Mouse (Mus musculus): ENCODE data around the gene Plvap.

The Plvap gene

DNA sequence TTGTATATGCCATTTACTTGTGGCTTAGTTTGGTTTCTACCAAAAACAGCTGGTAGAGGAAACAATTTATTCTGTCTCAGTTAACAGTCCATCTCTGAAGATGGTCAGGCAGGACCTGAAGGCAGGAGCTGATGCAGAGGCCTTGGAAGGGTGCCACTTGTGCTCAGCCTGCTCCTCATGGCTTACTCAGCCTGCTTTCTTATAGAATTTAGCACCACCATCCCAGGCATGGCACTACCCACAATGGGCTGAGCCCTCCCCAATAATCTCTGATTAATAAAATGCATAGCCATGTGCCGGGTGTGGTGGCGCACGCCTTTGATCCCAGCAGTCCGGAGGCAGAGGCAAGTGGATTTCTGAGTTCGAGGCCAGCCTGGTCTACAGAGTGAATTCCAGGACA, 45.4 kb downstream of the Plvap start:
- no peak for DNase-seq (ENCODE audit: low spot score)

DNA sequence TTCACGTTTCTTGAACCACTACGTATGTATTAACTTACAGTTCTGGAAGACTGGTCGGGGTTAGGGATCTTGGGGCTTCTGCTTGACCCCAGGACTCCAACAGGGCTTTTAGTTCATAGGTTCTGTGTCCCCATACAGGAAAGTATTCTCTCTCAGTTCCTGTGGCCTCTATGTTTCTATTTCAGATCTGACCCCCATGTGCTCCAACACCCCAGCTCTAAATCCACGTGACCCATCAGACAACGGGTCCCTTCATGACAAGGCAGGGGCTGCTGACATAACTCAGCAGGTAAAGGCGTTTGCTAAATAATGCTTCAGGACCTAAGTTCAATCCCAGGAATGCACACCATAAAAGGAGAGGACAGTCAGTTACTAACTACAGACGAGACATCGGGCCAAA, 45.8 kb downstream of the Plvap start:
- DNase-seq (ENCODE audit: low spot score) = no peak

DNA sequence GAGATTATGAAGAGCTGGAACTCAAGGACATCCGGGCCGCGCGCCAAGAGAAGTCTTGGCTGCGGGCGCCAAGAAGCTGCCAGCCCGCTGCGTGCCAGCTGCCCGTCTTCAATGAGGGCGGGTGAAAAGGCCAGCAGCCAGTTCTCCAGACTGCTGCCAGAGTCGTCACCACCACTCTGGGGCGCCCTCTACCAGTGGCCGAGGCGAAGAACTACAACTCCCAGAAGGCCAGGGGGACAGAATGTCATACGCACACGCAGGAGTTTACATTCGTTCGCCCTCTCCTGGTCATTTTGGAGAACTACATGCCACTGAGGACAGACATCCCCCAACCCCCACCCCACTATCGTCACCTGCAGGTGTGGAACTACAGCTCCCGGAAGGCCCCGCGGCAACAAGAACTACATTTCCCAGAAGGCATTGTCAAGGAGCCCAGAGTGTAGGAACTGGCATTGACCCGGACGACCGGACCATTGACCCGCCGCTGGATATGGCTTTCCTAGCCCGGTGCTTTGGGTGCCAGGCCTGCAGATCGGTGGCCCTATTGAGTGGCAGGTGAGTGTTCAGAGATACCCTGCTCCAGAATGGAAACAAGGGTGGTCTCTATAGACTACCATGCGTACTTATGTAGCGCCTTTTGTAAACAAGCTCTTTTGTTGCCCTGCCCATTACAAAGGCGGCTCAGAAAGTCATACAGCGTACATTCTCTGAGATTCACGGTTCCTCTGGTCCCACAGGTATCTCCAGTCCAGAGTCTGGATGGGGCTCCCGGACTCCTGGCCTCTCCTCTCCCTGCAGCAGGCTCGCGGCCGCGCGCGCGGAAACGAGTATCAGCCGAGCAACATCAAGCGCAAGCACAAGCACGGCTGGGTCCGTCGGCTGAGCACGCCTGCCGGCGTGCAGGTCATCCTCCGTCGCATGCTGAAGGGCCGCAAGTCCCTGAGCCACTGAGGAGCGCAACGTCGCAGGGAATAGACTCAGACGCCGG, 46.7 kb downstream of the Plvap start, which contains the start of gene Mrpl34:
Gene Mrpl34 (plus strand): TSS at position 447 of the 988 bp plus-strand sequence.
- DNase-seq (ENCODE audit: low spot score) = peak; percentile 96

DNA sequence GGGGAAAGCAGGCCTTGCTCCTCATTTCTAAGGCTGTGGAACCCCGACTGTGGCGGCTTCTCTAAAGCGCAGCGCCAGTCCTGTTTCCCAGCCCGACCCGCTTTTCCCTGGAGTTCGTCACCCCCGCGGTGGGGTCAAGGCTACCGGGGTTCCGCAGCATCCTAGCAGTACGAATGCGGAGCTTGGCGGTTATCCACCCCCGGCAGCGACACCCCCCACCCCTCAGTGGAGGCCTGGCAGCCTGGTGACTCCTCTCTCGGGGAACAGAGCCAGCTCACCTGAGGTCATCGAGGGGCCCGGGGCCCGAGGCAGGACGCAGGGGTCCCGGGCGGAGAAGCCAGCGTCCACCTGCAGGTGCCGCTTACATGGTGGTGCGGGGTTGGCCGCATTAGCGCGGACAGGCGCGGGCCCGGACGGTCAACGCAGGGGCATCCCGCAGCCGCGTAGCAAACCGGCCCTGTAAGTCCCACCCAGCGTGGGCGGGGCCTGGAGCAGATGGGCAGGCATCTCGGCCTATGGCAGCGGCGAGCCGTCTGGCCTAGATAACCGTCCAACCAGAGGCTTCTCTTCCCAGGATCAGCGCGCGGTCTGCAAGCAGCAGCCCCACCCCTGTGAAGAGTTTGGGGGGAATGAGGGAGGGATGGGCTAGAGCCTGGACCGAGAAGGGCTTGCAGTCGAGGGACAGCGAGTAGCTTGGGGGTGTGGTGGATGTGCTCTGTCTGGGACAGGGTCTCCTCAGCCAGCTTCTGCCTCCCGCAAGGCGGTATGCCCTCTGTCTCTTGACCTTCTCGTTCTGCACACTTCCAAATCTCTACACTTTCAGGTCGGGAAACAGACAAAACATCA, 48.1 kb downstream of the Plvap start, which contains the start of gene Abhd8:
Gene Abhd8 (minus strand): TSS at position 468 of the 846 bp plus-strand sequence.
- peak; percentile 96 for DNase-seq (ENCODE audit: low spot score)

DNA sequence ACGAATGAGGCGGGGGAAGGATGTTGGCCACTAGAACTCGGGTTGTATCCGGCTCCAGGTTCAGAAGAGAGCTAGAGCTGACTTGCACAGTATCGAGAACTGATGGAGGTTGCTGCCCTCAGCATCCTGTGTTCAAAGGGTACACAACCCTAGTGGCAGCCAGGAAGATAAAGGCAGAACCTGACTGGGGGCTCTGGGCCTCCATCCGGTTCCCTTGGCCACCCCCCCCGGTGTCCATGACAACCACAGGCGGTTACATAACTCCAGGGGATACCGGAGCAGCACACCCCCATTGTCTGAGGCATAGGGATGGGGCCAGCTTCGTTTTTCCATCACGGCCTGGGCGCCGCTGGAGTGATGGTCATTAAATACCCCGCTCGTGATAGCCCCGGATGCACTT, 48.8 kb downstream of the Plvap start:
- no peak for DNase-seq (ENCODE audit: low spot score)

DNA sequence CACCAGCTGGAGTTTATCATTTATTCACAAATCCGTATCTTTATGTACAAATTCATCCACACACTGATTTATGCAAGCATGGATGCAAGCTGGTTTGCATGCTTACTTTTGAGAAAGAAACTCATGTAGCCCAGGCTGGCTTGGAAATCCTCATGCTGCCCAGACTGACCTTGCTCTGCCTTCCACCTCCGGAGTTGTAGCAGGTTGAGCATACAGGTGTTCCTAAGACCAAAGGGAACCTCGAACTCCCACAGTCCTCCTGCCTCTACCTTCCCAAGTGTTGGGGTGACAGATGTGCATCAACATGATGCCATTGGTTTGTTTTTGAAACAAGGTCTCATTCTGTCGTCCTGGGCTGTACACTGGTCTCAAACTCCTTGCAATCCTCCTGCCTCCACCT, 49.4 kb downstream of the Plvap start:
- DNase-seq (ENCODE audit: low spot score) = no peak

DNA sequence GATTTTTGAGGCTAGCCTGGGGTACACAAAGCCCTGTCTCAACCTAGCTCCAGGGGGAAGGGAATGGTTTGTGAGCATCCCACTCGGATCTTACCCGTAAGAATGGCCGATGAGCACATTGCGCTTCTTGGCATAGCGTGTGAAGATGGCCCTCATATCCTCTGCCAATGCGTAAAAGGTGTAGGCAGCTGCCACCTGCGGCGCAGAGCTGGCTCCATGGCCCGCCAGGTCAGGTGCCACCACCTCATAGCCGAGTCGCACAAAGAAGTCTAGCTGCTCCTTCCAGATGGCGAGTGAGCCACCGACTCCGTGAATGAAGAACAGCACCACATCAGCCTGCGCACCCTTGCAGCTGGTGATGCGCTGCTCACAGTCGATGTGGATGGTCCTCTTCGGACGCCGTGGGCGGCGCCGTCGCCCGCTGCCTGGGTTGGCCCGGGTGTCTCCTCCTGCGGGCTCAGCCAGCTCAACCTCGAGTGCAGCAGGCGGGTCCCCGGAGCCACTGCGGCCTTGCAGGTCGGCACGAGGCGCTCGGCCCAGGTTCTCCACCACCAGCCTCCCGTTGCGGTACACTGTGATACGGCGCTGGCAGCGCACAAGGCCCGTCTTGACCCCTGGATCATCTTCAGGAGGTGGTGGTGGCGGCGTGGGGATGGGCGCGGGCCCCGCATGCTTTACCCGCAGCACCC, 50.3 kb downstream of the Plvap start:
- DNase-seq (ENCODE audit: low spot score) = no peak

DNA sequence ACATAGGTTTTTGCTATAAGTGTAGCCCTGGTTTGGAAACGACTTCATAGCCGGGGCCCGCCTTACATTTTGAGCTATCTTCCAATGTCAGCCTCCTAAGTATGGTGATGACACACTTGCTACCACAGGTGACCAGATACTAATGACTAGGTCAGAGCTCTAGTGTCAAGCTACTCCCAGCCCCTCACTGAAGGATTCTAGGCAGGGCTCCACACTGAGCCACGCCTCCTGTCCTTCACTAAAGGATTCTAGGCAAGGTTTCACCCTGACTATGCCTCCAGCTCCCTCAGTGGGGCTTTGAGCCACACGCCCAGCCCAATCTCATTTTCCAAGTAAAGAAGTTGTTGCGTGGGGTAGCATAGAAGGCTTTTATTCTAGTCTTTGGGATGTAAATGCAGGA, 50.8 kb downstream of the Plvap start:
- no peak for DNase-seq (ENCODE audit: low spot score)

DNA sequence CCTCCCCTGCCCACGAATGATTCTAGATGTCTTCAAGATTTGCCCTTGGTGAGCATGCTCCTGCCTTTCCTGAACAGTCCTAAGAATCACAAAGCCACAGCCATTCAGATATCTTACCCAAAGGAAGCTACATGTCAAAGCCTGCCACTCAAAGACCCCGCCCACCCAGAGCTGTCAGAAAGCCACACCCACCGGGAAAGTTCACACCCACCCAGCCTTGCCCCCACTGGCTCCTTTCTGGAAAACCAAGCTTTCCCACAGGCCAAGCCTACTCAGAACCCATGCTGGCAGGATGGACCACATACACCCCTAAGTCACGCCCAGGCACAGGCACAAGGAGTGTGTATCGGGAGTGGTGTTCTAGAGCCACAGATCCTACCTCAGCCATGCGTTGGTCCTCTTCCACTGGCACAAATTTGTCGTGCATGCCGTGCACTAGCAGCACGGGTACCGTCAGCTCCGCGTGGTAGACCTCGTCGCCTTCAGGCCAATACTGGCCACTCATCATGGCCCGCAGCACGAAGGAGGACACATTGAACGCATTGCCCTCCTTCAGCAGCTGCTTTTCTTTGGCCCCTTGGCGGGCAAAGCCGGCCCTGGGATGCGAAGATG, 53.8 kb downstream of the Plvap start:
- DNase-seq (ENCODE audit: low spot score) = no peak

DNA sequence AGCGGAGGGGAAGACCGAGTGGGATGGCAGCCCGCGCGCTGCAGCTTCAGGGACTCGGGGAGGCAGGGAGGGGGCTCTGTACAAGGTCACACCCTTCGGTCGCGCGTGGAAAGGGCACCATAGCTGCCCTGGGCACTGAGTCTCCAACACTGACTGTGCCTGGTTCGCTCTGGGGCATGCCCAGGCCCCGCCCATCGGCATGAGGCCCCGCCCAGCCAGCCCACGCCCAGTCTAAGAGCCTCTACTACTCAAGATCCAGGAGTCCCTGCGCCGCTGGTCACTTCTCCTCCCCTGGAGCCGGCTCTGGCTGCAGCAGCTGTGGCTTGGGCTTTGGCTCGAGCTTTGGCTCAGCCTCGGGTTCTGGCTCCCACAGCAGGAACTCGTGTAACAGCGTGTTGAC, 54.6 kb downstream of the Plvap start:
- no peak for DNase-seq (ENCODE audit: low spot score)

DNA sequence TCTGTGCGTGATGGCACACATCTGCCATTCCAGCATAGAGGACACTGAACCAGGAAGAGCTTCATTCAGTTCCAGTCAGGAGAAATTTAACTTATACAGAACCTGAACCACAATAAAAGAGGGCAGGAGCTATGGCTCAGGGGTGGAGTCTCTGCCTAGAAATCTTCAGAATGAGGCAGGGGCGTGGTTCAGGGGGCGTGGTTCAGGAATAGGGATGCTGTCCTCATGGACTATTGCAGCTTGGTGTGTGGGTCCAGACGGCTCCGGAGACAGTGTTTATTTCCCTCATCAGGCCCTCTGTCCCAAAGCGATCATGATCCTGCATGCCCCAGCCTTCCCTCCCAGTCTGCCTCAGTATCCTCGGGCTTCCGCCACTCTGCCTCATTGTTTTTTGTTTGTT, 56.9 kb downstream of the Plvap start:
- DNase-seq (ENCODE audit: low spot score) = no peak

DNA sequence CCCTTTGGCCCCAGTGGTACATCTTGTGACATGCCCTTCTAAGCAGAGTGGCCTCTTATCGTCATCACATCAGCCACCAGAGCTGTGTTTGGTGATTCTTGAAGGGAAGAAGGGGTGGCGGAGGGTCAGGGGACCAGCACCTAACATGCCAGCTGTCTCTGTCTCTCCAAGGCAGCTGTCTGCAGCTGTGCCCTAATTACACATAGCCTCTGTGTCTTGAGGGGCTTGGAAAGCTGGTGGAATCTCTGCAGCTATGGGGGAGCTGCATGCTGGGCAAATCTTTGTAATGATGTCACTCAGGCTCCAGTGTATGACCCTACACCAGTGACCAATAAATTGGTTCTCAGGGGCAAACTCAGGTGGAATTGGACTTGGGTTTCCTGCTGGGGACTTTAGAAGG, 58.9 kb downstream of the Plvap start:
- no peak for DNase-seq (ENCODE audit: low spot score)

DNA sequence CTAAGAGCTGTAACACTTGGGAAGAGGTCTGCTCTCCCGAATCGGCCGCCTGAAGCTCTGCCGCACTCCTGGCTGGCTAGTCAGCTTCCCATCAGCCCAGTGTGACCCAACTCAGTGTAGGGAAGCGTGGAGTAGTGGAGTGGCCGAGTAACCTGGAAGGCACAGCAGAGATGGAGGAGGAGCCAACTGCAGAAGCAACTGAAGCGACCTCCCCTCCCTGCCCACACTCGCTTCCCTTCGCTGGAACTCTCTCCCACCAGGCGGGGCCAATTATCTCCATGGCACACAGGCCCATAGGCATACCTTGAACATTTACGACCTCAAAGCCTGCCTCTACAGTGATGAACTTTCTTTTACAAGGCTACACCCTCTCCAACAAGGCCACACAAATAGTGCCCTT, 59.8 kb downstream of the Plvap start:
- DNase-seq (ENCODE audit: low spot score) = no peak

DNA sequence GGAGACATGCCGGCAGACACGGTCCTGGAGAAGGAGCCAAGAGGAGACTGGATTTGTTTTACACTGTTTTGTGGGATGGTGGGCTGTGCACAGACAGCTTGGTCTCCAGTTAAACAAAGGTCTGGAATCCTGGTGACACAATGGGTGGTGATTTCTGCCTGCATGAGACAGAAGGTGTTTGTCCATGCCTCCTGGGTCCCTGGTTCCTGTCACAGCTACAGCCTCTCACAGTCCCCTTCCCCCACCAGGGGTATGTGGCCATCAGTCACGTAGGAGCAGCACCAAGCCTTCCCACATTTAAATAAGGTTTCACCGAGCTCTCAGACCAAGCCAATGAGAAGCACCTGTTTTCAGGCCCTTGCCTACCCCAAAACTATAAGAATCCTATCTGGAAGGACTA, 60.2 kb downstream of the Plvap start:
- no peak for DNase-seq (ENCODE audit: low spot score)
